Mouse (Mus musculus) forebrain, embryonic 14.5 days (tissue): ENCODE data around the gene Aurkc. TPM values are rescaled to one million over a fixed set of nuclear protein-coding genes. Genes with fewer than 3 reads are reported as not detected.
"Not testable (repeated sequence)": the region's sequence is repeated elsewhere in the genome, so short reads cannot be mapped to it uniquely, and the experiment has no call there.

ENCODE experiments used
- ATAC-seq: fragments of 200-750 bp; cut with Nextera tagmentation; 2 replicates; pipeline ENCODE4 v1.8.0; 2017; ENCODE audit warnings: mild to moderate bottlenecking, moderate library complexity
- DNase-seq: peaks from one replicate; pipeline ENCODE4 v3.0.0-alpha.2; 2015; ENCODE audit warnings: low spot score
- H3K27ac ChIP-seq: fragments of 300-500 bp; sonication (generic); 2 replicates; pipeline ENCODE4 v1.5.1; 2014; ENCODE audit warnings: low read depth, mild to moderate bottlenecking, control low read depth, low read length, moderate library complexity
- H3K27me3 ChIP-seq: fragments of 300-500 bp; sonication (generic); replicated peaks from 2 replicates; pipeline ENCODE4 v1.6.1; 2014; ENCODE audit warnings: low read length, control low read depth, mixed read lengths; ENCODE audit not compliant: control insufficient read depth, insufficient read depth
- H3K36me3 ChIP-seq: fragments of 300-500 bp; sonication (generic); 2 replicates; pipeline ENCODE4 v1.6.1; 2014; ENCODE audit warnings: low read length, control low read depth; ENCODE audit not compliant: control insufficient read depth, insufficient read depth
- H3K4me1 ChIP-seq: fragments of 300-500 bp; sonication (generic); 2 replicates; pipeline ENCODE4 v1.6.1; 2014; ENCODE audit warnings: antibody characterized with exemption, low read length, control low read depth; ENCODE audit not compliant: control insufficient read depth, insufficient read depth
- H3K4me2 ChIP-seq: fragments of 300-500 bp; sonication (generic); 2 replicates; pipeline ENCODE4 v1.6.1; 2014; ENCODE audit warnings: mild to moderate bottlenecking, control low read depth, low read length
- H3K4me3 ChIP-seq: fragments of 300-500 bp; sonication (generic); 2 replicates; pipeline ENCODE4 v1.5.1; 2014; ENCODE audit warnings: low read depth, low read length, control low read depth
- H3K9ac ChIP-seq: fragments of 300-500 bp; sonication (generic); 2 replicates; pipeline ENCODE4 v1.6.1; 2014; ENCODE audit warnings: mild to moderate bottlenecking, low read length, control low read depth, moderate library complexity
- H3K9me3 ChIP-seq: fragments of 300-500 bp; sonication (generic); replicated peaks from 2 replicates; pipeline ENCODE4 v1.6.1; 2016; ENCODE audit warnings: low read length, control low read depth, mixed read lengths; ENCODE audit not compliant: control insufficient read depth
- WGBS: fragments of 180-500 bp; shearing (Covaris S2); extraction: QIAGEN DNeasy Blood & Tissue Kit; methylation state at CpG from one replicate; pipeline ENCODE4 v1.1.7; 2014; 5-methylcytosine and 5-hydroxymethylcytosine counted together
- polyA plus RNA-seq: library from polyadenylated mRNA; unstranded; fragments of >200 nt; fragmentation: Nextera tagmentation; extraction: Ambion mirVana; gene quantifications from 2 replicates; pipeline ENCODE4 v1.2.1, GENCODE M21; 2014

Gene Aurkc
- polyA plus RNA-seq, result not detected in 2 replicates

DNA sequence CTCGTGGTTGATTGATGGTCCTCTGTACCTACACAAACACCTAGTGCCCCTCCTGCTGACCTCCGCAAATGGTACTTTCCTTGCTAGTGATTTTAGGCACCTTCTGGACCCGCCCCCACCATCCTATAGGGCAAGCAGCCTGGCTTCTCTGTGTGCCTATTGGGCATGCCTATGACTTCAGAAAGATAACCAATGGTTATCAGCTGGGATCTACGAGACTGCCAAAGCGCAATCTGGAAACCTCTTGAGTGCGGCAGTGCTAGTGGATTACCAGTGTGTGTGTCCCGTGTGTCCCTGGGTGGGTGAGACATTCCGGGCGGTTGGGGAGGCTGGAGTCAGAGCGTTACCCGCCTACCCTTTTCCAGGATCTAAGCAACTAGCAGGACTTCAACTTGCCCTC lies at the start of gene Aurkc:
Aurkc (plus strand) TSS at position 50 of the 400 bp plus-strand sequence.
- H3K27ac ChIP-seq, H3K9me3 ChIP-seq, H3K4me2 ChIP-seq, H3K4me1 ChIP-seq, DNase-seq, ATAC-seq, H3K36me3 ChIP-seq, H3K9ac ChIP-seq, H3K4me3 ChIP-seq, H3K27me3 ChIP-seq: not testable (repeated sequence)
- 85% methylated on average over 11 of the region's 11 CpGs for WGBS

DNA sequence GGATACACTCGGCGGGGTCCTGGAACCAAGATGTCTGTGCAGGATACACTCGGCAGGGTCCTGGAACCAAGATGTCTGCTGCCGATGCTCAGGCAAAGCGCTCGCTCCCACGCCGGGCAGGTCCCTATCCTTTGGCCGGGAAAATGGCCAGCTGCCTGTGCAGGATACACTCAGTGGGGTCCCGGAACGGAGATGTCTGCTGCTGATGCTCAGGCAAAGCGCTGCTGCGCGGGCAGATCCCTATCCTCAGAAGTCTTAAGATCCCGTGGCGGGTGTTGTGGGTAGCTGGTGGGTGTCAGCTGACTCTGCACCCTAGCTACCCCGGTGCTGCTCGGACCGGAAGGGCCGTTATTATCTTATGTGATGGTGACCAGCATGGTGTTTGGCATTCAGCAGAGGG lies 47.0 kb upstream of the Aurkc start:
- not testable (repeated sequence) for H3K9ac ChIP-seq, ATAC-seq, DNase-seq, H3K27me3 ChIP-seq, H3K4me2 ChIP-seq, H3K4me3 ChIP-seq, H3K9me3 ChIP-seq, H3K4me1 ChIP-seq, H3K36me3 ChIP-seq, H3K27ac ChIP-seq
- WGBS, result 96% methylated on average over 18 of the region's 20 CpGs

DNA sequence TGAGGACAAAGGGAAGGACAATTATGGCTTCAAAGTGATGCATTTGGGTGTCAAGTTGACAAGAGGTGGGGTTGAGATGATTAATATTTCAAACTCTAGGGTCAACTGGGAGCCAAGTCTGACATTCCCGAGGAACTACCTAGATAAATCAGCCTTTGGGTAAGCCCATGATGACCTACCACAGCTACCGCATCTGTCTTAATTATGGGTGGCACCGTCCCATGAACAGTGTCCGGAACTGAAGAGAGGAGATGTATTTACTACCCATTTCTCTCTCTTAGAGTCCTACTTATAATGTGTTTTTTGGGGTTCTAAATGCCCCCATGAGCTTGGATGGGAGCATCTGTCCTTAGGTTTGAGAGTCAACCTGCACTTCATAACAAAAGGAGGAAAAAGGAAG lies 38.5 kb upstream of the Aurkc start:
- H3K4me1 ChIP-seq, result no peaks in the 10 kb centered on the region
- ATAC-seq, result no peak
- 95% methylated on average over 4 of the region's 4 CpGs for WGBS
- H3K27me3 ChIP-seq, result no peaks in the 10 kb centered on the region
- H3K27ac ChIP-seq, result no peak overlapping the region
- H3K4me3 ChIP-seq, result no peak overlapping the region
- no peak overlapping the region for H3K9ac ChIP-seq
- H3K4me2 ChIP-seq, result no peak overlapping the region
- no peak for DNase-seq
- H3K36me3 ChIP-seq, result no peaks in the 10 kb centered on the region
- H3K9me3 ChIP-seq, result no peaks in the 10 kb centered on the region

DNA sequence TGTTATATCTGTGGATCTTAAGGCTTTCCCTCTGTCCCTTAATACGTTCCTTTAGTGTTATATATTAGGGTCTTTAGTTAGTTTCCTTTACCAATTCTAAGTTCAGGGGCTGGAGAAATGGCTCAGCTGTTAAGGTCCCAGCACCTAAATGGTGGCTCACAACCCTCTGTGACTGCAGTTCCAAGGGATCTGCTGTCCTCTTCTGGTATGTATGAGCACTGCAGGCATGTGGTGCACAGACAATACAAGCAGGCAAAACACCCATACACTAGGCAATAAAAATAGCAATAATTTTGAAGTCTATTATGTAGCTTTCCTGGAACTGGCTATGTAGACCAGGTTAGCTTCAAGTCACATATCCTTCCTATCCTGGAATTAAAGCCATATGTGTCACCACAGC lies 36.5 kb upstream of the Aurkc start:
- Histone ChIP-seq H3K4me1 (no peaks in the 10 kb centered on the region), H3K27me3 (no peaks in the 10 kb centered on the region), H3K27ac (no peak overlapping the region), H3K4me3 (no peak overlapping the region), H3K9me3 (no peaks in the 10 kb centered on the region), H3K9ac (no peak overlapping the region), H3K4me2 (no peak overlapping the region), H3K36me3 (no peaks in the 10 kb centered on the region)
- DNase-seq, result no peak
- WGBS, result 80% methylated on average over 1 of the region's 1 CpGs
- ATAC-seq, result no peak

DNA sequence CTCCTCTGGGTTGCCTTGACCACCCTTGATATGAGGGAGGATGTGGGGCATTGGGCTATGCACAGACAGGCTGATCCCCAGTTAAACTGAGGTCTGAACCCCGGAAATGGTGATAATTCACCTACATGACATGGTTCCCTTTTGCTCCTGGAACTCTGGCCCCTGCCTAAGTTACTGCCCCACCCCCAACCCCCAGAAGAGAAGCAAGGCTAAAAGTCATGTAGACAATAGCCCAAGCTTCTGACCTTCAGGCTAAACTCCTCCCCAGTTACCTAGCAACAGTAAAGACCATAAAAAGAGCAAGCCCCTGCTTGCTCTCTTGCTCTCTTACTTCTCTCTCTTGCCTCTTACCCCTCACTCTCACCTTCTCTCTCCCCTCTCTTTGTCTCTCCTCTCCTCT lies 21.5 kb upstream of the Aurkc start:
- Histone ChIP-seq H3K9me3 (no peaks in the 10 kb centered on the region), H3K4me2 (no peak overlapping the region), H3K27me3 (no peaks in the 10 kb centered on the region), H3K4me3 (no peak overlapping the region), H3K4me1 (no peaks in the 10 kb centered on the region), H3K36me3 (no peaks in the 10 kb centered on the region), H3K9ac (no peak overlapping the region), H3K27ac (no peak overlapping the region)
- 95% methylated on average over 1 of the region's 1 CpGs for WGBS
- DNase-seq, result no peak
- no peak for ATAC-seq

DNA sequence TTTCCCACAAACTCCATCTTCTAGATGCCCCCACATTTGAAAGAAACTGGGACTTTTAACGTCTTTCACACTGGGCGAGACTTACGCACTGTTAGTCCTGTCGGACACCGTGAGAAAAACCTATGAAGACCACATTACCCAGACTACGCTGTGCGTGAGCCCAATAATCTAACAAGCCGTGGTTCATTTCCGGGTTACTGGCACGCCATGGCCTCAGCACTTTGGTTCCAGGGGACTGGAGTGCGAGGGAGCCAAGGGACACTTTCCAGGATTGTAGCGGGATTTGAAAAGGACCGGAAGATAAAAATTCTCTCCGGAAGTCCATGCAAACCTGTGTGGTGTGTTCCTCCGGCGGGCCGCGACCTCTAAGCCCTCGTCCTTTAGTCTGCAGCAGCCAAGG lies 18.2 kb upstream of the Aurkc start:
- Histone ChIP-seq H3K27ac (no peak overlapping the region), H3K27me3 (no peaks in the 10 kb centered on the region), H3K36me3 (no peaks in the 10 kb centered on the region), H3K9ac (no peak overlapping the region), H3K4me1 (no peaks in the 10 kb centered on the region), H3K4me3 (no peak overlapping the region), H3K9me3 (no peaks in the 10 kb centered on the region), H3K4me2 (no peak overlapping the region)
- DNase-seq (no peak), ATAC-seq (no peak)
- WGBS, result 94% methylated on average over 19 of the region's 19 CpGs

DNA sequence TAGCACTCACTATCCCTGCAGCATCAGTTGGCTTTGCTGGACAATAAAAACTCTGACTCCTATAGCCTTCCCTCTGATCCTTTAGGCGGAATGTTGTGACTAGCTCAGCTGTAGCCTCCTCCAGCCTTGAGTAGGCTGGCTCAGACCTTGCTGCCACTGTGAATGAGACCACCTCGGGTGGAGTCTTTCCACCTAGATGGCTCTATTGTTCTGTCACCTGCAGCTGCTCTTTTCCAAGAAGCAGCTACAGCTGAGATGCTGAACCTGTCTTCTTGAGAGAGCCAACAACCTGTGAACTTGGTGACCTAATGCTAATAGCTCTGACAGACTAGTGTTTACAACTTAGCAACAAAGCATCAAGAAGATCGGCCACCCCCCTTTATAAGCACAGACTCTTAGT lies 3.8 kb downstream of the Aurkc start:
- not testable (repeated sequence) for H3K4me1 ChIP-seq, H3K4me2 ChIP-seq, ATAC-seq, H3K9me3 ChIP-seq, H3K4me3 ChIP-seq, H3K27me3 ChIP-seq, H3K36me3 ChIP-seq, DNase-seq, H3K9ac ChIP-seq, H3K27ac ChIP-seq
- 58% methylated on average over 3 of the region's 3 CpGs for WGBS

DNA sequence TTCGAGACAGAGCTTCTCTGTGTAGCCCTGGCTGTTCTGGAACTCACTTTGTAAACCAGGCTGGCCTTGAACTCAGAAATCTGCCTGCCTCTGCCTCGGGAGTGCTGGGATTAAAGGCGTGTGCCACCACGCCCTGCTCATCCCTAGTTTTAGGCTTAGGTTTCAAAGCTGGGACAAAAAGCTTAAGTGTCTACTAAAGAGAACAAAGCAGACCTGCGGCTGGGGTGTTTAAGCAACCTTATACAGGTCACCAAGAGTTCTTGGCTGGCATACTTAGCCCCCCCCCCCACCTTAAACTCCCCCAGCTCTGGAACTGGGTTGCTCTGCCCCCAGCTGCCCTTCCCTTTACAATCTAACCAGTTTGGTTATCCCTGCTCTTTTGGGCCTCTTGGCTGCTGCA lies 10.3 kb downstream of the Aurkc start:
- not testable (repeated sequence) for ATAC-seq, H3K27ac ChIP-seq, DNase-seq, H3K4me3 ChIP-seq, H3K4me2 ChIP-seq, H3K36me3 ChIP-seq, H3K27me3 ChIP-seq, H3K4me1 ChIP-seq, H3K9me3 ChIP-seq, H3K9ac ChIP-seq
- 73% methylated on average over 5 of the region's 5 CpGs for WGBS

DNA sequence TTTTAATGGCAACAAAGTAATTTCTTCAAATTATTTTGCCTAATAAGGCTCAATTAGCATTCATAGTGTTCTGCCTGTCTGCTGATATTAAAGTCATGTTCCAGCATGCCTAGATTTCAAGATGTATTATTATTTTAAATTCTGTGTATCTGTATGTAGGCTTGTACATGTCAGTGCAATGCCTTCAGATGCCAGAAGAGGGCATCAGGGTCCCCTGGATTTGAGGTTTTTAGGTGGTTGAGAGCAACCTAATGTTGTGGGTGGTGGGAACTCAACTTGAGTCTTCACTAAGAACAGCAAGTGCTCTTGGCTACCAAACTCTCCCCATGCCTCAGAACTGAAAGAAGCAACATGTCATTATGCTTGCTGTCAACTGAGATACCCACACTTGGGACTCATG lies 32.3 kb downstream of the Aurkc start:
- no peaks in the 10 kb centered on the region for H3K4me1 ChIP-seq
- no peak overlapping the region for H3K4me3 ChIP-seq
- no peak overlapping the region for H3K27ac ChIP-seq
- H3K9me3 ChIP-seq, result peaks cover 2% of the 10 kb centered on the region; the same call in 1 of the 2 replicates
- no peaks in the 10 kb centered on the region for H3K27me3 ChIP-seq
- H3K36me3 ChIP-seq, result no peaks in the 10 kb centered on the region
- ATAC-seq (no peak), DNase-seq (no peak)
- no peak overlapping the region for H3K9ac ChIP-seq
- no peak overlapping the region for H3K4me2 ChIP-seq
